Mouse (Mus musculus) embryo, embryonic 10 days (tissue): Measurements from ENCODE around the gene Ly9.

Source experiments
- DNase-seq: peaks from one replicate; pipeline ENCODE4 v3.0.0-alpha.2; 2015; ENCODE audit warnings: low spot score

The Ly9 gene

GRCm38 (mm10) chr1:171607176-171607575 lies at the start of gene Ly9:
TSS of gene Ly9 (minus strand) at chr1:171607410.
- DNase-seq, result no peak

GRCm38 (mm10) chr1:171652734-171653133 lies 45.5 kb upstream of the Ly9 start, which contains the start of gene Slamf7:
TSS of gene Slamf7 (minus strand) at chr1:171653035.
- DNase-seq, result no peak

GRCm38 (mm10) chr1:171648840-171649239 lies 41.6 kb upstream of the Ly9 start:
- DNase-seq, result no peak

DNA sequence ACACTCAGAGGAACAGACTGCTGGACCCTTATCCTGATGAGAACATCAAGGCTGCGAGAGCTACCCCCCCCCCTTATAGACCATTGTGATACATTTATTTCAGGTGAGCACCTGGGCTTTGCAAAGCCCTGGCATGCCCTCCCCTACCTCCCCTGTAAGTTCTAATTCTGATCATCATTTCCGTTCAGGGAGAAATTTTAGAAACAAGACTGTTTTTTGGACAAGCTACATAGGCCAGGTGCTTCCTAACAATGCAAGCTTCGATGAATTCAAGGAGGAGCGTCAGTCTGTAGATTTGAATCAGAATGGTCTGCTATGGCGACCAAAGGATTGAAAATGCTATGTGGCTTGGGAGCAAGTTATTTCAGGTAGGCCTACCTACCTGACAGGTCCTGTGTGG lies 40.5 kb upstream of the Ly9 start:
- no peak for DNase-seq

- no peak for DNase-seq
These were observed 39.3 kb upstream of the Ly9 start for GRCm38 (mm10) chr1:171646429-171646940.

GRCm38 (mm10) chr1:171643612-171644011 lies 36.4 kb upstream of the Ly9 start:
- no peak for DNase-seq

DNA sequence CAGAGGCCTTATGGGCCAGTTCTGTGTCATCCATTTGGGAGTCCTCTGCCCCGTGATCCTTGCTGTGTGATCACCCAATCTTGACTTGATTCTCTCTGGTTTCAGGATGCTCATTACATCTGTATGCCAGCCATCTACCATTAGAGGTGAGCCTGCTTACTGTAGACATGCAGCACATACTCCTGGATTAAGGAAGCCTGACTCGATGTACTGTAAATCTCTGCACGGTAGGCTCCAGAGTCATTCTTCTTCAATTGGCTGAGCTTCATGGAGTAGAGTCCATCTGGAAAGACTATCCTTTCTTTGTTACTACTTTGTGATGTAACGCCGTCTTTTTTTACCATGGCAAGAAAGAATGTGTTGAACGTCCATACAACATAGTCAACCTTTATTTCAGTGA lies 33.6 kb upstream of the Ly9 start:
- DNase-seq, result no peak

- no peak for DNase-seq
These were observed 31.5 kb upstream of the Ly9 start for GRCm38 (mm10) chr1:171638686-171639085.

DNA sequence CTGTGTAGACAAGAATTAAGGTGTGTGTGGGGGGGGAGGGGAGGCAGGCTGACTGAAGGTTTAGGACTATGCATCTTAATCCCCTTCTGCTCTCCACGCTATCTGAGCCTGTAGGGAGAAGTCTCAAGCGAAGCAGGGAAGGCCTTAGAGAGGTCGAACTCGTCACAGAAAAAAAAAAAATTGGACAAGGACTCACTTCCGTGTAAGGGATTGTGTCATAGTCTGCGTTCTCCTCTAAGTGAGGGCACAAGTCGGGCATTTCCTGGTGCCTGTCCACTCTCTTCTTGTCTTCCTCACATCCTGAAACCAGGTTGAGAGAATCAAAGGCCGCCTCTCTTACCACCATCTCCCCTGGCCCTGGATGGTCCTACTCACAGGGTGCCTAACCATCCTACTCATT lies 29.9 kb upstream of the Ly9 start:
- no peak for DNase-seq

GRCm38 (mm10) chr1:171635696-171636095 lies 28.5 kb upstream of the Ly9 start:
- DNase-seq, result no peak

DNA sequence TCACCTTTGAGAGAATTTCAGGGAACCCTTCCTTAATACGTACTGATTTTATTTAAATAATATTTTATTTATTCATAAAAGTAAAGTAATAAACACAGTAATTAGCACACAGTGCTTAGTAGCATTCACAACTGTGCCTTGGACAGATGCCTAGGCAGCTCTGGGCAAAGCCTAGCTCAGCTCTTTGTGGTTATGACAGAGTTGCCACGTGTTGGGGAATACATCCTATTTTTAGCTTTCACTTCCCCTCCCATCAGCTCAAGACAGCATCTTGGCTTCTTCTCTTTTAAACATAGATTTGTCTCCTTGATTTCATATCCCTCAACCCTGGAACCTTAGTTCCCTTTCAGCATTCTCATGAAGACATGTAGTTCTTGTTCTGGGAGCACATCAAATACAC lies 24.2 kb upstream of the Ly9 start:
- DNase-seq, result no peak

GRCm38 (mm10) chr1:171630912-171631311 lies 23.7 kb upstream of the Ly9 start:
- no peak for DNase-seq

DNA sequence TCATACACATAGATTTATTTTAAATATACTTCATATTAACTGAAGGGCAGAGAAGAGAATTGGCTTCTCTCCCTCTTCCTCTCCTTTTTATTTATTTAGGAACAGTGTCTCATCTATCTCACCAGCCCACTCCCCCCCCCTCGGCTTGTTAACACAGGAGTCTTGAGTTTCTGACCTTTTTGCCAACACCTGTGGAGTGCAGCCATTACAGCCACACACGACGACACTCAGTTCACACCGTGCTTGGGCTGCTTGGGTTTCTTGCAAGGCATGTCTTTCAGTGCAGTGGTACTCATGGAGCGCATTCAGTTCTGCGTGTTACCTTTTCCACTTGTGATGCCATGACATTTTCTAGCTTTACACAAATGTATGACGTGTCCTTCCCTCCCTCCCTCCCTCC lies 22.8 kb upstream of the Ly9 start:
- DNase-seq, result no peak

DNA sequence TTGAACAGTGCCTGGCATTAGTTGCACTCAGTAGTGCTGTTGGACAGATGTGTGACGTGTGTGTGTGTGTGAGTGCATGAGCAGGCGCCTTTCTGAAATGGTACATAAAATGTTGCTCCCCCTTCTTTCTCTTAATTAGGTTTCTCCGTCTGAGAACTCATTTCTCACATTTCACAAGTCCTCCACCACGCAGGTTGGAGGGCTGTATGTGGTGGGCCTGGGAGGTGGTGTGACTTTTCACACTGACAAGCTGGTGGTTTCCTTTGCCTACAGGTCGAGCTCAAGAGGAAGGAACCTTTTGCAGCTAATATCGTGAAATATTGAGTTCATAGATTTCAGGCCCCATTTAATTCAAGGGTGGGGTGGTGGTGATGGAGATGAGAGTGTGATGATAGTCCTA lies 22.0 kb upstream of the Ly9 start:
- no peak for DNase-seq

DNA sequence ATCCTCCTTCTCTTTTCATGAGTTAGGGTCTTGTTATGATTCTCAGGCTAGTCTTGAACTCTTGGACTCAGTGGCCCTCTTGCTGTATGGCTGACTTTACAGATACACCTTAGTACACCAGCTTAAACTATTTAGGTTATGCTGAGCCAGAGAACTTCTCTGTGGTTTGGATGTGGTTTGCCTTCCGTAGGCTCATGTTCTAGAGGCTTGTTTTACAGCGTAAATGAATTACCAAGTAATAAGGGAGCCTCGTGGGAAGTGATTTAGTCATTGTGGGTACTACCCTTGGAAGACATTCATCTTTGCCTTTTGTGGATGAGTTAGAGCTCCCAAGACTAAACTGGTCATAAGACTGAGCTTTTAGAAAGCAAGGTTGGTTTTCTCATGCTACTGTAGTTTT lies 20.6 kb upstream of the Ly9 start:
- DNase-seq, result no peak

DNA sequence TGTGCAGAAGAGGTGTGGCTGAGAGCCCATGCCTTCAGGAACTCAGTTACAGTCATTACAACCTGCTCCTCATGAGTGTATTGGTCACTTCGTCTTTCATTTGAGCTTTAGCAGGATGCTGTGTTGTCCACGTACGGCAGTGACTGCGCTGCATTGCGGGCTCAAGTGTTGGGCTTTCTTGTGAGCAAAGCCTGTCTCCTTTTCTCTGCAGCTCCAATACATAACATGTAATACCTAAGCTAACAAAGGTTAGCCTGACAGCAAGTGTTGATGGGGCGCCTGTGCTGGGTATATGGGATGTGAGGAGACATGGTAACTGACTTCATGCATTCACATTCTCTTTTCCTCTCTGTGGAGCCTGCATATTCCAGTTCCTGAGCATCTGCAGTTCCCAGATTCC lies 12.9 kb upstream of the Ly9 start:
- no peak for DNase-seq

DNA sequence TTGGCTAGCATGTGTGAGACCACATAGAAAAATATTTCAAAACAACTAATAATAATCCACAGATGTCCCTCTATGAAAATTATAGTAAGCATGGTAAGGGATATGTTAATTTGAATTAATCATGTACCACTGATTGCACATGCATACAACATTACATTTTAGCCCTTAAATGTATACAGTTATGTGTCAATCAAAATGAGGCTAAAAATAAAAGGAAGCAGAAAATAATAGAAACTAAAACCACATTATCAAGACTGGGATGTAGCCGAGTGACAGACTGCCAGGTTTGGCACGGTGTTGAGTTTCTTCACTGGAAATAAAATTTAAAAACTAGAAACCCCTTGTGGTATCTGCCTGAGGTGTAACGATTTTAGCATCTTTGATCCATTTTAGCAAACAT lies 12.4 kb upstream of the Ly9 start:
- DNase-seq, result no peak

DNA sequence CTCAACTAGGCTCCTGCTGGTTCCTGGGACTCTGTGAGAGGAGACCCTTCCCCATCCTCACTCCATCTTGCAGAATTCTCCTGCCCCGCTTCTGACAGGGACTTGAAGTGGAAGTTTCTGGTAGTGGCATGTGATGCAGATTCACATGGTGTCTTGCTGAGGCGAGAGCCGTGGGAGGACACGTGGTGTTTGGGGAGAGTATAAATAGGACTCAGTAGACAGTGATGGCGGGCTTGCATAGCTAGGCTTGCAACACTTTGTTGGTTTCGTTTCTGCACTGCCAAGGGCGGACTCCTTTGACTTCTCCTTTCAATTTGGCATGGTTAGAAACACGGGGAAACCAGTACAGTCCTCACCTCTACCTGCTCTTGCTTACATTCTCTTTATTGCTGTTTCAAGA lies 11.8 kb upstream of the Ly9 start:
- no peak for DNase-seq

GRCm38 (mm10) chr1:171616881-171617515 lies 9.8 kb upstream of the Ly9 start:
- no peak for DNase-seq

- DNase-seq, result no peak
These were observed 6.8 kb upstream of the Ly9 start for GRCm38 (mm10) chr1:171613962-171614361.

DNA sequence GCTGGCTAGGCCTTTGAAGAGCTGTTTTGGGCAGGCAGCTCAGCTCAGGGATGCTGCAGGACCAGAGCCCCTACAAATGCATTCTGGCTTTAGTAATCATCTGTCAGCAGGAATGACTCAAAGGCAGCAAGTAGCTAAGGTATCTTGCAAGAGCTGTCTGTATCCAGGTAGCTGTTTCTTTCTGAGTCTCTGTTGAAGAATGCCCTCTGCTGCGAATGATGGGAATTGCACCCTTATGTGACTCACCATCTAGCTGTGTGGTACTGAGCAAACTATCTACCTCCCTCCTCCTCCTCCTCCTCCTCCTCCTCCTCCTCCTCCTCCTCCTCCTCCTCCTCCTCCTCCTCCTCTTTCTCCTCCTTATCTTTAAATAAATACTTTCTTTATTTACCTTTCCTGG lies 3.6 kb upstream of the Ly9 start:
- DNase-seq, result peak; percentile 46

GRCm38 (mm10) chr1:171610026-171610425 lies 2.8 kb upstream of the Ly9 start:
- DNase-seq, result peak; percentile 22

GRCm38 (mm10) chr1:171606656-171607055 lies 554 bp downstream of the Ly9 start:
- DNase-seq, result no peak

DNA sequence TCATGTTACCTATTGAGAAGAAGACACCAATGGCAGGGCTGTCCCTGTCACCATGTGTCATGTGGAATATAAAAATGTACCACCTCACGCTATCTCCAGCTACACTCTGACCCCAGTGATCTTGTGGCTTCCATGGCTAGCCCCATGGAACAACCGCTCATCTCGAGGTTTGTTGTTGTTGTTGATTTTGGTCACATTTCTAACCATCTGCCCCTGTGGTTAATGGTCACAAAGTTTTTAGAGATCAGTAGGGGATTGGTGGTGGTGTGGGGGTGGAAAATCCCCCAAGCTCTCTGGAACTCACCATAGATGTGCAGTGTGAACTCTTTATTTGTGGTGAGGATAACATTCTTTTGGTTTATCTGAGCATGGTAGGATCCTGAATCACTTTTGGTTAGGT lies 2.5 kb downstream of the Ly9 start:
- DNase-seq, result no peak
